Mouse (Mus musculus) megakaryocyte progenitor cell, adult 5-6 weeks (primary cell): ENCODE results near the gene Itga2b. TPM values are rescaled to one million over a fixed set of nuclear protein-coding genes. Genes with fewer than 3 reads are reported as not detected.

ENCODE experiments used
- ATAC-seq: replicated peaks from 2 replicates; pipeline ENCODE4 v1.8.0; 2016; ENCODE audit warnings: mild to moderate bottlenecking, moderate TSS enrichment, inconsistent platforms; ENCODE audit not compliant: poor library complexity
- total RNA-seq, 2 experiments: library from RNA; stranded (forward) in 1 of 2; stranded (reverse) in 1 of 2; fragments of 157-497, 149-512 nt in 1 of 2; fragments of 200-1000 nt in 1 of 2; gene quantifications; 2 replicates each; pipeline versions ENCODE4 v1.2.3 to v1.2.4; 2015 to 2017

Itga2b gene
- total RNA-seq (2015) (5.3 and 6.4 TPM in 2 replicates), total RNA-seq (2017) (14.2 and 22.3 TPM in 2 replicates)

- ATAC-seq = peak; percentile 58
Measured at GRCm38 (mm10) chr11:102469648-102470357, at the start of gene Itga2b. Gene Itga2b, minus strand, starts transcription at chr11:102470122.

GRCm38 (mm10) chr11:102514793-102515424 lies 45.0 kb upstream of the Itga2b start:
- ATAC-seq = no peak

DNA sequence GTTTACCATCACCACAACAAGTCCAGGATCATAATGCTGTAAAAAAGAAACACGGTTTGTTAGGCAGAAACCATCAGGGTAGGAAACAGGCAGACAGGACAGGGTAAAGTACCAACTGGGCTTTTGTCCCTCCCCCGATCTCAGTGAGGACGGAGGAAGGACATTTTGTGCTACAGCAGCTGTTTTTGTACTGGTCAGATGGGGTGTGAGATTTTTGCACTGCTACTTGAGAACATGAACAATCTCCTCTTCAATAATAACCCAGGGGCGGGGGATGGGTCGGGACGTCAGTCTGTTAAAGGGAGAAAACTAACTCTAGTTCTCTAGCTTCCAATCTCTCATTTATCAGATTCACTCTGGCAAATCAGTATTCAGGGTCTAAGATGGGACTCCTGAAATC lies 40.3 kb upstream of the Itga2b start:
- no peak for ATAC-seq

- no peak for ATAC-seq
Measured at GRCm38 (mm10) chr11:102496732-102497131, 26.8 kb upstream of the Itga2b start.

- ATAC-seq = no peak
Measured at GRCm38 (mm10) chr11:102496206-102496605, 26.3 kb upstream of the Itga2b start.

DNA sequence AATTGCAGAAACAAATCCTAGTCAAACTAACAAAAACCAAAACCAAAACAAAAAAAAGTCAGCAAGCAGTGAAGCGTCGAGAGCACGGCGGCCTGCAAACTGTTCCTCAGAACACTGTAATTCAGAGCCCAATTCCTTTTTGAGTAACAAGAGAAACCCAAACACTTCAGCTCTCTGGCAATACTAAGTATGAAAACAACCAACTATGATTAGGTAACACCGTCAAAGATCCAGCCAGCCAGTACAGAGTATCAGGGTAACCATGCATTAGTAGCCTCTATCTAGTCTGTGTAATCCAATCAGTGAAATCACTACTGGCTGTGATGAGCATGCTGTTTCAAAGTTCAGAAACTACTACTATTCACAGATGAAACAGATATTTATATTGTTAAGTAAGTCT lies 25.8 kb upstream of the Itga2b start:
- no peak for ATAC-seq

DNA sequence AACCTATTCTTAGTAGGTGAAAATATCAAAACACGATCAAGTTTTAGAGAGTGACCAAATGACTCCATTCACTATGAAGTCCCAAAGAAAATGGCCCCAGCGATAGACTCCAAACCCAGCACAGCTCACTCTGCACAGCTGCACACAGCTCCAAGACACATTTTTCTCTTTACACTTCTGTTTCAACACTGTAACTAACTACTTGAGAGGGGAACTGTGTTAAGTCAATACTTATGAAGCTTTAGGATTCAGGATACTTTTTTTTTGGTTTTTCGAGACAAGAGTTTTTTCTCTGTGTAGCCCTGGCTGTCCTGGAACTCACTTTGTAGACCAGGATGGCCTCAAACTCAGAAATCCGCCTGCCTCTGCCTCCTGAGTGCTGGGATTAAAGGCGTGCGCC lies 25.2 kb upstream of the Itga2b start:
- no peak for ATAC-seq

DNA sequence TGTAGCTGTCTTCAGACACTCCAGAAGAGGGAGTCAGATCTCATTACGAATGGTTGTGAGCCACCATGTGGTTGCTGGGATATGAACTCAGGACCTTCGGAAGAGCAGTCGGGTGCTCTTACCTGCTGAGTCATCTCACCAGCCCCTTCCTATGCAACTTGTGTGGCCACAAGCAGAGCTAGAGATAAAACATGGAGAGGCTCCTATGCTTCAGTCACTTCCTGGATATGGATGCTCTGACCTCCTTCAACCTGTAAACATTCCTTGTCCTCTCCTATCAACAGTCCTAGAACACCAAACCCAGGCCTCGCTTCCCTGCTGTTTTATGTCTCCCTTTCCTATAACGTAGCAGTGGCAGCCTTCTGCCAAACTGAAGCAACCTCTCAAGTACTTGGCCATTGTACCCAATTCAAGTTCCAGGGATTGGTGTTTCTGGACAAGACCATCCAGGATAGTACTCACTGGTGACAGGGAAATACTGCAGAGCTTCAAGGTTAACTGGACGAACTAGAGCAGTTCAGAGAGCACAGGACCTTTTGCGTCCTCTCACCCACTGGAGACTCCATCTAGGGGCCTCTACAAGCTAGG lies 24.2 kb upstream of the Itga2b start:
- no peak for ATAC-seq

DNA sequence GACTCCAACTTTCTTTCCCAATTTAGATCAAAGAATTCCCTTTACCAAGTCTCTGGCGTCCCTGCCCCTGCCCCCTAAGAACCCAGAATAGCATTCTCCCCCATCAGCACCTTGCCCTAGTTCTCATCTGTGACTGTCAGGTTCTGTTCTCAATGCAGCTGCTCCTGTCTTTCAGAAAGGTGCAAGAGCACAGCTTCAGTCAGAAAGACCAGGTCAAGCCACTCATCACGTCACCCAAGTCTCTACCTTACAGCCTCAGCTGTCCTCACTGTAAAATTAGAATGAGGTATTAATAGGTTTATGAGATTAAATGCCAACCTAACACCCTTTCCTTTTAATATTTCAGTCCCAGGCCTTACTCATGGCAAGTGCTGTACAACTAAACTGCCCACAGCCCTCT lies 23.3 kb upstream of the Itga2b start:
- ATAC-seq = no peak

- peak; percentile 34; the same call in 1 of the 2 replicates for ATAC-seq
Measured at GRCm38 (mm10) chr11:102487901-102488300, 18.0 kb upstream of the Itga2b start.

GRCm38 (mm10) chr11:102486733-102487386 lies 16.9 kb upstream of the Itga2b start:
- ATAC-seq = peak; percentile 90

GRCm38 (mm10) chr11:102481779-102482178 lies 11.9 kb upstream of the Itga2b start:
- ATAC-seq = no peak

DNA sequence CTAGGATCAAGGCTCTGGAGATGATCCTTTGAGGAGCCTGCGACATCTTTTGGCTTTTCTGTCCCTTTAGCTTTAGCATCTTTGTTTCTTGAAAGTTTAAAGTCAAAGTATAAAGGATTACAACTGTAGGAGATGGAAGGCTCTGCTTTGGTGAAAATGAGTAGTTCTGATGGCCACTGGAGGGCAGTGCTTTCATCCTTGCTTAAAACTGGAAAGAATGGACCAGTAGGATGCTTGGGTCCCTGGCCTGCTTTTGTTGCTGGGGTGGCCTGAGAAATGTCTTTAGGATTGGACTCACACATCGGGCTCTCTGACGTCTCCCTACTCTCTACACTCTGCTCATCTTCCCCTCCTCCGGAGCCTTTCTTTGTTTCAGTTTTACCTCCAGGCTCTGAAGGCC lies 11.0 kb upstream of the Itga2b start:
- ATAC-seq = no peak

DNA sequence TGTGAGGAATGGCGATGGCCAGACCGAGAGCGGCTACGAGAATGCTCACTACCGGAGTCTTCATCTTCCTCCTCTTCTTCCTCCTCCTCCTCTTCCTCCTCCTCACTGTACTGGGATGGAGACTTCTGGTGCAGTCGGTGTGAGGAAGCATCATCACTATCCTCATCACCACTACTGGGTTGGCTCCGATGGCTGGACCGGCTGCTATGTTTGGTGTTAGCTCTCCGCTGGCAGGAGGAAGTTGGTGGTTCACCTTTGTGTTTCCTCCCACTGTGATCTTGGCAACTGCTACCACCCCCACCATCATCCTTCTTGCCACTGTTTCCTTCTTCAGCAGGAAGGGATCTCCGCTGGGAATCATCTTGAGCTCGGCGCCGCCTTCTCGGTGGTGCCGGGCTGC lies 10.2 kb upstream of the Itga2b start:
- ATAC-seq = no peak

GRCm38 (mm10) chr11:102479581-102479980 lies 9.7 kb upstream of the Itga2b start:
- ATAC-seq = no peak

- ATAC-seq = no peak
Measured at GRCm38 (mm10) chr11:102478671-102479070, 8.7 kb upstream of the Itga2b start.

GRCm38 (mm10) chr11:102475027-102475426 lies 5.1 kb upstream of the Itga2b start:
- peak; percentile 67 for ATAC-seq

DNA sequence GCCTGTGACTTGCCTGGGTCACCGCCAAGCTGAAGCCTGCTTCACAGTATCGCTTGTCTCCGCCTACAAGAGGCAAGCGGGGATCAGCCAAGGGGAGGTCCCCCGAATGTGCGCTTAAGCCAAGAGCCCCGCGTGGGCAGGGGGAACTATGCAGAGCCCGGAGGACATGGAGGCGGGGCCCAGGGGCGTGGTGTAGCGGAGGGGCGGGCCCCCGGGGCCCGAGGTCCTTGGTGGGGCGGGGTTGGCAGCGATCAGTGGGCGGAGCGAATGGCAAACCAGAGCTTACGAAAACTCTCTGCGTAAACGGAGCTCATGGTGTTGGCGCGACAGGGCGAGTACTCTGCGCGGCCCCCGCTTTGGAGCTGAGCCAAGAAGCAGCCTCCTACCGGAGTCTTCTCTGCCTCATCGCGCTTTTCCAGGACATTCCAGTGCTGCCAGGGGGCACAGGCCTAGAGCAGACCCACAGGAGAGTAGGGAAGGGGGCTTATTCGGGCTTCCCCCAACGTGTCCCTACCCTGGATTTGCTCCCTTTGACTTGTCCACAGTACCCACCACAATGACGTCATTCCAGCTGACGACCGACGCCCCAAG lies 2.8 kb downstream of the Itga2b start:
- ATAC-seq = peak; percentile 91

DNA sequence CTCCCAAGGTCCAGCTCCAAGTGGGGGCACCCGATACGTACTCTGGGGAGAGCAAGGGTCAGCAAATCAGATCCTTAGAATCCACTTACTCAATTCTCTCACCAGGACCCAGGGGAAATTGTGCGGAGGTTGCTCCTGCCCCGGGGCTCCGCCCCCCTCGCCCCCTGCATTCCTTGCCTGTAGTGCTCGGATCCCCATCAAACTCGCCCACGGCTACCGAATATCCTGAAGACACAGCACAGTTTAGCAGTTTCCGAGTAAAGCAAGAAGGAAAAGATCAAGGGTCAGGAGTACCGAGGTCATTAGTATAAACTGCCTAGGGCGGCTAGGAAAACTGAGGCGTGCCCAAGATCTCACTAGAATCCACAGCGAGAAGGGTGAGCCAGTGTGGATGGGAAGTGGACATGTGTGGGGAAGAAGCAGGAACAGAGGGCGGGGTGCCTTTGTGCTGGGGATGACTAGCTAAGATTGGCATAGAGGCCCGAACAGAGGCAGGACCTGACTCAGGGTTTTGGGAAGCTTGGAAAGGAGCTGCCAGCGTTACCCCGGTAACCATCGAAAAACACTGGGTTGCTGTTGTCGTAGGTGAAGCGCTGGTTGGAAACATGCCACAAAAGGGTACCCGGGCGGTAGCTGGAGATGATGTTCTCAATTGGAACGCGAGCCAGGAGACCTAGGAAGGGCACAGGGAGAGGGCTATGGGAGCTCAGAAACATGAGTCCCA lies 4.0 kb downstream of the Itga2b start:
- ATAC-seq = no peak

DNA sequence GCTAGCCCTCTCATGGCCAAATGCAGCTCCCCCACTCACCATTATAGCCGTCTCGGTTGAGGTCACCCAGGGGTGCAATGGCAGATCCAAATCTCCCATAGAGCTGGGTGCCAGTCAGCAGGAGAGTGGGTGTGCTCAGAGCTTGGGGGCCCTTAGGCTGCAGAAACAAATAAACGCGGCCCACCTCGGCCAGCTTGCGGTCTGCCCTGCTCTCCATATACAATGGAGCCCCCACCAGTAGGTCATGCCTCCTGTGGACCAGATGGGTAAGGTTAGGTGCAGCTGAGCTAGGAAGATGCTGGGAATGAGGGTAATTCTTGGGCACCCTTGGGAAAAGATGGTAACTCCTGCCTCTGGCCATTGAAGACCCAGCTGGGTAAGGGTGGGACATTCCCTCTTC lies 5.0 kb downstream of the Itga2b start:
- ATAC-seq = no peak

DNA sequence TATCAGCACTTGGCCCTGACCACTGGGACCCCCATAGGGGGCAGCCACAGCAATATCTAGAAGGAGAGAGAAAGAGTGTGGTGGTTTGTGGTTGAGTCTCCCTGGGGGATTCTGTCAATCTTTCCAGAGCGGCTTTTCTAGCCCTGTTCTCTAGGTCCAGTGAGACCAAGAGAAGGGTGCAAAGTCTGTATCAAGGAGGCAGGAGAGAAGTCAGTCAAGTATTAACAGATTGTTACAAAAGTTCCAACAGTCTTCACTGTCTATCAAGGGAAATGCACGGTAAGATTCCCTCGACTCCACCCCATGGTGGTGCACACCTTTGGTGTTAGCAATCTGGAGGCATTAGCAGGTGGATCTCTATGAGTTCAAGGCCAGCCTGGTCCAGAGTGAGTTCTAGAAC lies 8.2 kb downstream of the Itga2b start:
- no peak for ATAC-seq
